Mouse (Mus musculus) intestine, embryonic 14.5 days (tissue): ENCODE results near the gene Cdca7l. TPM values are rescaled to one million over a fixed set of nuclear protein-coding genes. Genes with fewer than 3 reads are reported as not detected.
A peak's percentile ranks its signal among the peaks of the same experiment; 100 is the strongest.

ENCODE experiments used
- ATAC-seq: fragments of 200-750 bp; cut with Nextera tagmentation; replicated peaks from 2 replicates; pipeline ENCODE4 v1.8.0; 2017; ENCODE audit warnings: low read depth, moderate number of reproducible peaks, moderate TSS enrichment, moderate library complexity; ENCODE audit not compliant: low FRiP score, low TSS enrichment
- DNase-seq: peaks from one replicate; pipeline ENCODE4 v3.0.0-alpha.2; 2018; ENCODE audit warnings: low spot score
- H3K27ac ChIP-seq: fragments of 300-500 bp; sonication (generic); 2 replicates; pipeline ENCODE4 v1.5.1; 2014; ENCODE audit warnings: low read depth, mild to moderate bottlenecking, control low read depth
- H3K27me3 ChIP-seq: fragments of 300-500 bp; sonication (generic); replicated peaks from 2 replicates; pipeline ENCODE4 v1.6.1; 2014; ENCODE audit warnings: low read length, control low read depth; ENCODE audit not compliant: control insufficient read depth, insufficient read depth
- H3K36me3 ChIP-seq: fragments of 300-500 bp; sonication (generic); 2 replicates; pipeline ENCODE4 v1.6.1; 2014; ENCODE audit warnings: low read length, control low read depth; ENCODE audit not compliant: control insufficient read depth, insufficient read depth
- H3K4me1 ChIP-seq: fragments of 300-500 bp; sonication (generic); replicated peaks from 2 replicates; pipeline ENCODE4 v1.6.1; 2014; ENCODE audit warnings: low read length, control low read depth, mixed read lengths; ENCODE audit not compliant: control insufficient read depth, insufficient read depth
- H3K4me2 ChIP-seq: fragments of 300-500 bp; sonication (generic); 2 replicates; pipeline ENCODE4 v1.6.1; 2014; ENCODE audit warnings: low read length
- H3K4me3 ChIP-seq: fragments of 300-500 bp; sonication (generic); 2 replicates; pipeline ENCODE4 v1.5.1; 2014; ENCODE audit warnings: low read depth, low read length, control low read depth, mixed read lengths
- H3K9ac ChIP-seq: fragments of 300-500 bp; sonication (generic); 2 replicates; pipeline ENCODE4 v1.6.1; 2014; ENCODE audit warnings: mild to moderate bottlenecking, low read length
- H3K9me3 ChIP-seq: fragments of 300-500 bp; sonication (generic); 2 replicates; pipeline ENCODE4 v1.6.1; 2016; ENCODE audit warnings: low read length, control low read depth; ENCODE audit not compliant: control insufficient read depth
- WGBS: fragments of 180-500 bp; shearing (Covaris S2); extraction: QIAGEN DNeasy Blood & Tissue Kit; methylation state at CpG from one replicate; pipeline ENCODE4 v1.1.7; 2014; 5-methylcytosine and 5-hydroxymethylcytosine counted together
- polyA plus RNA-seq: library from polyadenylated mRNA; unstranded; fragments of >200 nt; fragmentation: Nextera tagmentation; extraction: Ambion mirVana; gene quantifications from 2 replicates; pipeline ENCODE4 v1.2.1, GENCODE M21; 2014

Cdca7l gene
- polyA plus RNA-seq, 1 experiment from 2014 or later = 55.7 TPM

DNA sequence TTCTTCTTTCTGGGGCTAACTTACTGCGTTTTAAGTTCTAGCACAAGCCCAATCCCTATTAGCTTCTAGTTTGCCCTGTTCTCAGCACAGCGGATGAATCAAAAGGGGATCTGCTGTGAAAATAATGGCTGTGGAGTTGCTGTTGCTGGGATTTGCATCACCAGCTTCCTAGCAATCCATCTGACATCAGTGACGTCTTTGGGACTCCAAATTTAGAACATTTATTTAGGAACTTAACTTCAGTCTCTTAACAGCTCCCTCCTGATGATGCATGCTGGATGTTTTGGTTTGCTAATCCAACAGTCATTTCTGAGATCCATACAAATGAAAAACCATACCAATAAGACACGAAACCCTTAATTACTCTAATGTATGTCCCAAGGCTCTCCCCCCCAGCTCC, 1.5 kb downstream of the Cdca7l start:
- Histone ChIP-seq H3K9ac (no peak overlapping the region), H3K4me2 (no peak overlapping the region), H3K9me3 (no peaks in the 10 kb centered on the region), H3K4me3 (no peak overlapping the region), H3K36me3 (no peaks in the 10 kb centered on the region), H3K27ac (no peak overlapping the region), H3K4me1 (0 out of 2 replicates have a peak, but pooled peaks cover 3% of the 10 kb centered on the region), H3K27me3 (no peaks in the 10 kb centered on the region)
- 78% methylated on average over 4 of the region's 4 CpGs for WGBS
- no peak for DNase-seq
- ATAC-seq = no peak

DNA sequence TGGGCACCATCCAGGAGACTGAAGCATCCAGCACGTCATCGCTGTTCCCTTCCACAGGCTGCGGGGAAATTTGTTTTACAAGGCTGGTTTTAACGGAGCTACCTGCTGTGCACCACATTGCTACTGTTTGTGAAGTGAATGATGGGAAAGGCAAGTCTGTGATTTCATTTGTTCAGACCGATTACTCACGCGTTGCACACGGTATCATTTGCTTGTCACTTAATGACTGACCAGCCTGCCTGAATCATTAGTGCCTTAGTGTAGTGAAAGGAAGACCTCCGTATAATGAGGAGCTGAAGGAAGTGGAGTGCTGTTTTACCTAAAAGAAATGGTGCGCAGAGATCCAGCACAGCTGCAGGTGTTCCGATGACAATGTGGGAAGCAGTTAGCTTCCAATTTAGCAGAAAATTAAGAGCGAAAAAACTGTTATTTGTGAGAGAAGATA, 1.9 kb downstream of the Cdca7l start:
- Histone ChIP-seq H3K9me3 (no peaks in the 10 kb centered on the region), H3K27me3 (no peaks in the 10 kb centered on the region), H3K27ac (no peak overlapping the region), H3K4me3 (no peak overlapping the region), H3K4me1 (0 out of 2 replicates have a peak, but pooled peaks cover 3% of the 10 kb centered on the region), H3K4me2 (no peak overlapping the region), H3K36me3 (no peaks in the 10 kb centered on the region), H3K9ac (no peak overlapping the region)
- no peak for DNase-seq
- 61% methylated on average over 12 of the region's 12 CpGs for WGBS
- ATAC-seq = no peak

DNA sequence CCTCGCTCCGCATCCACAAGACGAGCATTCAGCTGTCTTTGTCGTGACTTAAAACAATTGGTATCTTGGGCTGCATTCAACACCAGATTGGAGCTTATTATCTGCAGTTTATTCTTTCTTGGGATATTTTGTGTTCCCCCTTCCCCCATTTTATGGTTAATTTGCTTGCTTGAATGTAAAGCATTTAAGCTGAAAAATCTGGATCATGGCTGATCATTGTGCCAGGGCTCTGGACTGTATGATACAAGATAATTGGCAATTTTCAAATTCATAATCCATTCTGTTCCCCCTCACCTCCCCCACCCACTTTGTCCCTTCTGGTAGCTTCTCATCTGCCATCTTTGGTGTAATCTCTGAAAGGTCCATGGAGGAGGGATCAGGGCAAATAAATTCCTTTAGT, 2.4 kb downstream of the Cdca7l start:
- 0 out of 2 replicates have a peak, but pooled peaks cover 3% of the 10 kb centered on the region for H3K4me1 ChIP-seq
- no peak overlapping the region for H3K4me3 ChIP-seq
- ATAC-seq (no peak), DNase-seq (no peak)
- 79% methylated on average over 4 of the region's 4 CpGs for WGBS
- H3K27ac ChIP-seq = no peak overlapping the region
- H3K27me3 ChIP-seq = no peaks in the 10 kb centered on the region
- H3K4me2 ChIP-seq = no peak overlapping the region
- H3K9me3 ChIP-seq = no peaks in the 10 kb centered on the region
- no peak overlapping the region for H3K9ac ChIP-seq
- H3K36me3 ChIP-seq = no peaks in the 10 kb centered on the region

DNA sequence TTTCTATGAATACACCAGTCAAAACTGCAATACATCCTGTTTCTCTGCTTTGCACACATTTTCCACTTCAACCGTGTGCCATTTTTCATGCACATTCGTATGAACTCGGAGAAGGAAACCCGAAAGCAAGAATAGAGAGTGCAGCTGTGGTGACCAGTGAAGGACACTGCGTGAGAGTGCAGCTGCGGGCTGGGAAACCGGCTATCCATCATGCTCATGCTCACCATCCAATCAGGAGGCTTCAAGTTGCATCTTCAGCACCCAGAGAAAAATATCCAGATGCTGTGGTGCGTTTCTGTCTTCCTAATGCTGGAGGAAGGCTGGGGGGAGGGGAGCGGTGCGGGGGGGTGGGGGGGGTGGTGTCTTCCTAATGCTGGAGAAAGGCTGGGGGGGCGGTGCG, 3.5 kb downstream of the Cdca7l start:
- Histone ChIP-seq H3K9me3 (no peaks in the 10 kb centered on the region), H3K4me1 (0 out of 2 replicates have a peak, but pooled peaks cover 3% of the 10 kb centered on the region), H3K4me3 (no peak overlapping the region), H3K27me3 (no peaks in the 10 kb centered on the region), H3K9ac (no peak overlapping the region), H3K27ac (no peak overlapping the region), H3K36me3 (no peaks in the 10 kb centered on the region), H3K4me2 (no peak overlapping the region)
- ATAC-seq (no peak), DNase-seq (no peak)
- WGBS = 32% methylated on average over 10 of the region's 12 CpGs

DNA sequence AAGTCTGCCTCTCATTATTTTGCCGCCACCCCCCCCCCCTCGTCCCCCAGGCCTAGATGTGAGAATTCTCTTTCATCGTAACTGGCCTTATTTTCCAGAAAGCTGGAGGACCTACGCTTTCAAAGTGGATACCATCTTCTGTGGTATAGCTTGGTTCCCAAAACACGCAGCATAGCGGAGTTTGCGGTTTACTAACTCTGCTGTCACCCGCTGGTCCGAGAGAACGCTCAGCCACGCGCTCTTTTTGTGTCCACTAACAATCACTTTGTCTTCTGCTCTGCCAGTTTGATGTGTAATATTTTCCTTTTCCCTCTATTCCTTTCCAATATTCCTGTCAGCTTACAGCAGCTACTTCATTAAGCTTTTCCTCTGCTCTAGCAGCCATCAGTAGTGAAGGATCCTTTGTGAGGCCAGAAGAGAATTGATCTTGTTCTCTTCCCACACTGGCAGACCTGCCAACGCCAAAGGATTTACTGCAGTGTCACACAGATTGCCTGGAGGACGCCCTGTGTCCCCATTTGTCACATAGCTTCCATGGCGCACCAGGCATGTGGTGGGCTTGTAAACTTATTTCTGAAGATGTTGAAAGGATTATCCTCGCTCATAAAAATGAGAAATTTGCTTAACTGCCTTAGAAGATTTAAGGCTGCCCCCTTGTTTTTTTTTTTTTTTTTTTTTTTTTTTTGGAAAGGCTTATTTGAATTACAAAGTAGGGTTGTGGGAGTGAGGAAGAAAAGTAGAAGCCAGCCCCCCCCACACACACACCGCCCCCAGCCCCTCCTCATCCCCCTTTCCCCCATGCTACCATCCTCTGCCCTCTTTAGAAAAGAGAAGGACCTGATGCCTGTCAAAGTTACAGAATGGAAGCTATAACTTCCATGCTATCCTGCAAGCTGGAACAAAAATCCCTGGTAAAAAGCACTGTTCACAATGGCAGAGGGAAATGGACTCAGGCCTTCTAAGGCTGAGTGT, 4.6 kb downstream of the Cdca7l start:
- no peaks in the 10 kb centered on the region for H3K36me3 ChIP-seq
- H3K4me1 ChIP-seq = 0 out of 2 replicates have a peak, but pooled peaks cover 3% of the 10 kb centered on the region
- H3K9ac ChIP-seq = no peak overlapping the region
- 49% methylated on average over 17 of the region's 17 CpGs for WGBS
- no peaks in the 10 kb centered on the region for H3K27me3 ChIP-seq
- ATAC-seq (no peak), DNase-seq (no peak)
- H3K9me3 ChIP-seq = no peaks in the 10 kb centered on the region
- no peak overlapping the region for H3K4me3 ChIP-seq
- H3K4me2 ChIP-seq = peak overlapping the region; percentile 31
- H3K27ac ChIP-seq = no peak overlapping the region

GRCm38 (mm10) chr12:117809327-117810017, 5.4 kb downstream of the Cdca7l start:
- Histone ChIP-seq H3K4me2 (no peak overlapping the region), H3K36me3 (no peaks in the 10 kb centered on the region), H3K4me1 (0 out of 2 replicates have a peak, but pooled peaks cover 3% of the 10 kb centered on the region), H3K27ac (no peak overlapping the region), H3K27me3 (no peaks in the 10 kb centered on the region), H3K4me3 (no peak overlapping the region), H3K9ac (no peak overlapping the region), H3K9me3 (no peaks in the 10 kb centered on the region)
- DNase-seq = no peak
- 46% methylated on average over 10 of the region's 10 CpGs for WGBS
- no peak for ATAC-seq

DNA sequence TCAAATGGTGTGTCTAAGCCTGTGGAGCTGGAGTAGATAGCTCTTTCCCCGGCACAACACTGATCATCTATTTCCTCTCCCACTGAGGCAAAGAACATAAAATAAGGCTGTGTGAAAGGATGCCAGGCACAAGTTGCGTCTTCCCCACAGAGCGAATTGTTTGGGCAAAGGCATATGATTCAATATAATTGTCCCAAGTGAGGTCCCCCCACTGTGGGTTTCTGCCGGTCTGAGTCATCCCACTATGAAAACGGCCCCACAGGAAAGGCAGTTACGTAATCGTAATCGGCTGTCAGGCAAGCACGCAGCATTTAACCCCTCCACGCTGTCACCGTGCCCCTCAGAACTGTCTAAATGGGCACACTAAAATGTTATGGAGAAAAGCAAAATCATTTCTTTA, 6.0 kb downstream of the Cdca7l start:
- H3K4me3 ChIP-seq = no peak overlapping the region
- no peak overlapping the region for H3K27ac ChIP-seq
- no peaks in the 10 kb centered on the region for H3K36me3 ChIP-seq
- H3K27me3 ChIP-seq = no peaks in the 10 kb centered on the region
- 0 out of 2 replicates have a peak, but pooled peaks cover 3% of the 10 kb centered on the region for H3K4me1 ChIP-seq
- no peaks in the 10 kb centered on the region for H3K9me3 ChIP-seq
- WGBS = 47% methylated on average over 11 of the region's 11 CpGs
- ATAC-seq (no peak), DNase-seq (no peak)
- no peak overlapping the region for H3K4me2 ChIP-seq
- H3K9ac ChIP-seq = no peak overlapping the region

DNA sequence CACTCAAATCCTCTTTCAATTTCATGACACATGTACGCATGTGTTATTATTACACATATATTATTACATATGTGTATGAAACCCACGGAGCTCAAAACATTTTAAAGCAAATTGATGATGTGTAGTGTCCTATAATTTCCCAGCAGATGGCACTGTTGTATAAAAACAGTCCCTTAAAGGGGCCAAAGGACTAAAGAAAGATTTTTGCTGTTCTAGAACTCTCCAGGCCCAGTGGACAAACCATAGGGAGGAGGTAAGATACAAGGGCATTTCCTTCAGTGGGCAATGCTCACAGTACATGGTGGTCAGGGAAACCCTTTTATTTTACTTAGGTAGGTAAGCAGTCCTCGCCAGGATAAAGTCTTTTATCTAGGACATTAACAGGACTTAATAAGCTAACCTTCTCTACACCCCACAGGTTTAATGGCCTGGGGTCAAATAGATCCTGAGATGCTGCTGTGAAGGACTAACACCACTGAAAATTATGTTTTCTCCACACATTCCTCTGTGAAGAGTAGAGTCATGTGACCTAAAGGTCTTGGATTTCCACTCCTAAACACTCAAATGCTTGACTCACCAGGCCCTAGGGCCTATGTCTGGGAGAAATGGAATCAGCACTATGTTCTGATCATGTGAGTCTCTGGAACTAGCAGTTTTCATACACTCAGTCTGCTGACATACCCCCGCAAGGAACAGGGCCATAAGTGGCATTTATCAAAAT, 16.2 kb downstream of the Cdca7l start:
- Histone ChIP-seq H3K4me3 (no peak overlapping the region), H3K9ac (no peak overlapping the region), H3K27ac (no peak overlapping the region), H3K36me3 (no peaks in the 10 kb centered on the region), H3K9me3 (no peaks in the 10 kb centered on the region), H3K27me3 (no peaks in the 10 kb centered on the region), H3K4me2 (no peak overlapping the region), H3K4me1 (no peaks in the 10 kb centered on the region)
- no peak for DNase-seq
- ATAC-seq = no peak
- 57% methylated on average over 4 of the region's 4 CpGs for WGBS
